ENCODE assay signal across 32 mouse cellular contexts in the genomic region with DNA sequence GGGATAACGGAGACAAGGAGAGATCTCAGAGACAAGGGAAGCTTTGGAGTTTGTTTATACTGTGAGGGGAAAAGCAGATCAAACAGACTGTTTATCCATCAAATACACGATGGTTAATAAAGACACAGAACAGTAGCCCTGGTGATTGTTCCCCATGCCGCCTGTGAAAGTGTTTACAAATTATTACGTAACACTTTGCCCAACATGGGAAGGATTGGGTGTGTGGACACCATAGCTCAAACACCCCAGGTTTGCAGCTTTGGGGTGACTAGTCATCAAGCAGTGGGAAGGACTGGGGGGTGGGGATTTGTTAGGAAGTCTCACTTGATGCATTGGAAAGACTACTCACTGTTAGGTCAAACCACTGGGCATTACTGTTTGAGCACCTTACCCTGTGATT.
DNase-seq lines count a peak whose midpoint lies in the region; ATAC-seq and TF ChIP-seq lines count a peak whose summit lies in the region.
"Had no signal": no experiment of that assay in that cellular context is flagged by ENCODE, and none has a peak within 500 bp of the region (broad histone marks: within the 10 kb centered on the region; RNA-seq: fewer than 3 reads in every experiment).

No protein-coding gene starts in this region.

- H3K4me3 ChIP-seq in heart, embryonic 12.5 days, result no peak overlapping the region
- H3K4me3 ChIP-seq in lung, postnatal 0 days (ENCODE audit: low read depth, low read length), result no peak overlapping the region
- H3K4me3 ChIP-seq: embryonic facial prominence, embryonic 10.5 days; embryonic facial prominence, embryonic 13.5 days; erythroblast, embryonic 14.5 days; forebrain, embryonic 12.5 days; forebrain, embryonic 15.5 days; heart, embryonic 15.5 days; hindbrain, embryonic 10.5 days; hindbrain, embryonic 13.5 days had no signal

- H3K4me2 ChIP-seq in heart, embryonic 12.5 days, result no peak overlapping the region
- H3K4me2 ChIP-seq in lung, postnatal 0 days (replicated peaks; ENCODE audit: low read depth, low read length), result no peak overlapping the region
- H3K4me2 ChIP-seq: embryonic facial prominence, embryonic 13.5 days; forebrain, embryonic 12.5 days; forebrain, embryonic 15.5 days; heart, embryonic 11.5 days; heart, embryonic 15.5 days; hindbrain, embryonic 13.5 days had no signal

- no peaks in the 10 kb centered on the region for H3K27me3 ChIP-seq in heart, embryonic 12.5 days (replicated peaks)
- H3K27me3 ChIP-seq in lung, postnatal 0 days (replicated peaks; ENCODE audit: insufficient read depth, low read length), result no peaks in the 10 kb centered on the region
- H3K27me3 ChIP-seq: CH12.LX; embryonic facial prominence, embryonic 13.5 days; forebrain, embryonic 12.5 days; forebrain, embryonic 15.5 days; heart, embryonic 15.5 days; hindbrain, embryonic 13.5 days; Patski had no signal

- no peak for TF ChIP-seq EP300 in lung, postnatal 0 days (IDR thresholded peaks at IDR 0.05)

- H3K9ac ChIP-seq in heart, embryonic 12.5 days, result no peak overlapping the region
- H3K9ac ChIP-seq in lung, postnatal 0 days (replicated peaks; ENCODE audit: low read depth), result no peak overlapping the region
- H3K9ac ChIP-seq: embryonic facial prominence, embryonic 13.5 days; forebrain, embryonic 12.5 days; forebrain, embryonic 15.5 days; heart, embryonic 15.5 days; hindbrain, embryonic 13.5 days had no signal

- TF ChIP-seq CTCF in lung, postnatal 0 days (IDR thresholded peaks at IDR 0.05), result no peak

- 74% methylated on average over 4 of the region's 4 CpGs for WGBS in heart, embryonic 12.5 days
- WGBS in lung, postnatal 0 days, result 22% methylated on average over 4 of the region's 4 CpGs

- no peaks in the 10 kb centered on the region for H3K9me3 ChIP-seq in heart, embryonic 12.5 days (replicated peaks)
- no peaks in the 10 kb centered on the region for H3K9me3 ChIP-seq in lung, postnatal 0 days (ENCODE audit: low read length)
- H3K9me3 ChIP-seq: embryonic facial prominence, embryonic 10.5 days; embryonic facial prominence, embryonic 13.5 days; forebrain, embryonic 12.5 days; forebrain, embryonic 15.5 days; G1E; heart, embryonic 15.5 days; hindbrain, embryonic 10.5 days; hindbrain, embryonic 13.5 days had no signal

- DNase-seq in heart, adult 11 months, result peak; percentile 80
- DNase-seq in lung, postnatal 0 days (ENCODE audit: low spot score), result peak; percentile 10
- no peak for DNase-seq in lung, postnatal 4 days
- peak; percentile 26 for DNase-seq in 416B (ENCODE audit: low read depth)
- DNase-seq in natural killer cell, adult 2 months (ENCODE audit: low spot score in 2 of 2), result no peak
- no peak for DNase-seq in right cerebral cortex, postnatal 14 days
- DNase-seq: adrenal gland, adult 2 months; adrenal gland, postnatal 14 days; B cell, adult 2 months; cerebellum, adult 11 months; cerebellum, adult 2 months; cerebellum, adult 9-11 months; cerebellum, postnatal 25 days; embryo, embryonic 11 days; gastrocnemius, postnatal 25 days; heart, postnatal 10 days; heart, postnatal 36 days had no signal

- H3K27ac ChIP-seq in heart, embryonic 12.5 days (ENCODE audit: poor library complexity, severe bottlenecking), result no peak overlapping the region
- no peak overlapping the region for H3K27ac ChIP-seq in lung, postnatal 0 days (ENCODE audit: low read length)
- H3K27ac ChIP-seq: embryonic facial prominence, embryonic 10.5 days; embryonic facial prominence, embryonic 13.5 days; forebrain, embryonic 12.5 days; forebrain, embryonic 15.5 days; heart, embryonic 15.5 days; hindbrain, embryonic 10.5 days; hindbrain, embryonic 13.5 days had no signal

- H3K36me3 ChIP-seq in heart, embryonic 12.5 days, result no peaks in the 10 kb centered on the region
- H3K36me3 ChIP-seq in lung, postnatal 0 days (ENCODE audit: insufficient read depth, low read length), result no peaks in the 10 kb centered on the region
- H3K36me3 ChIP-seq: embryonic facial prominence, embryonic 10.5 days; embryonic facial prominence, embryonic 13.5 days; forebrain, embryonic 12.5 days; forebrain, embryonic 15.5 days; heart, embryonic 15.5 days; hindbrain, embryonic 10.5 days; hindbrain, embryonic 13.5 days had no signal

- ATAC-seq in heart, embryonic 12.5 days (ENCODE audit: insufficient number of reproducible peaks, low FRiP score), result no peak
- no peak for ATAC-seq in lung, postnatal 0 days
- ATAC-seq in megakaryocyte, adult 5-6 weeks (ENCODE audit: poor library complexity, severe bottlenecking), result peak; percentile 49; the same call in 1 of the 2 replicates
- ATAC-seq: forebrain, embryonic 15.5 days; hindbrain, embryonic 16.5 days; Patski had no signal

- 0 out of 2 replicates have a peak, but pooled peaks cover 5% of the 10 kb centered on the region for H3K4me1 ChIP-seq in heart, embryonic 12.5 days (replicated peaks)
- H3K4me1 ChIP-seq in lung, postnatal 0 days (ENCODE audit: insufficient read depth, low read depth, low read length), result no peaks in the 10 kb centered on the region
- H3K4me1 ChIP-seq: embryonic facial prominence, embryonic 10.5 days; forebrain, embryonic 12.5 days; forebrain, embryonic 15.5 days; heart, embryonic 15.5 days; hindbrain, embryonic 10.5 days; hindbrain, embryonic 13.5 days had no signal

Comparison
In these comparisons a context has a peak if more than half of its experiments do, and no peak if none do; other contexts are left out.
1. DNase-seq: peak in heart, adult 11 months (single experiment), lung, postnatal 0 days (single experiment) and 416B (single experiment); none in lung, postnatal 4 days (0 of 2), natural killer cell, adult 2 months (0 of 2) and right cerebral cortex, postnatal 14 days (single experiment).